Mouse (Mus musculus) stomach, embryonic 15.5 days (tissue): Measurements from ENCODE around the gene Tubb4b. TPM values are rescaled to one million over a fixed set of nuclear protein-coding genes. Genes with fewer than 3 reads are reported as not detected.

Experiments used
- ATAC-seq: fragments of 200-750 bp; cut with Nextera tagmentation; 2 replicates; pipeline ENCODE4 v1.8.0; 2017; ENCODE audit warnings: low read depth, moderate number of reproducible peaks, moderate TSS enrichment; ENCODE audit not compliant: insufficient read depth, low FRiP score
- H3K27ac ChIP-seq: fragments of 300-500 bp; sonication (generic); 2 replicates; pipeline ENCODE4 v1.5.1; 2015; ENCODE audit warnings: mild to moderate bottlenecking, inconsistent platforms
- H3K27me3 ChIP-seq: fragments of 300-500 bp; sonication (generic); replicated peaks from 2 replicates; pipeline ENCODE4 v1.6.1; 2015; ENCODE audit warnings: inconsistent platforms
- H3K36me3 ChIP-seq: fragments of 300-500 bp; sonication (generic); 2 replicates; pipeline ENCODE4 v1.6.1; 2015; ENCODE audit warnings: inconsistent platforms
- H3K4me1 ChIP-seq: fragments of 300-500 bp; sonication (generic); 2 replicates; pipeline ENCODE4 v1.6.1; 2015; ENCODE audit warnings: inconsistent platforms
- H3K4me2 ChIP-seq: fragments of 300-500 bp; sonication (generic); 2 replicates; pipeline ENCODE4 v1.6.1; 2015; ENCODE audit warnings: mild to moderate bottlenecking, inconsistent platforms
- H3K4me3 ChIP-seq: fragments of 300-500 bp; sonication (generic); replicated peaks from 2 replicates; pipeline ENCODE4 v1.5.1; 2015; ENCODE audit warnings: inconsistent platforms
- H3K9ac ChIP-seq: fragments of 300-500 bp; sonication (generic); 2 replicates; pipeline ENCODE4 v1.6.1; 2015; ENCODE audit warnings: inconsistent platforms
- H3K9me3 ChIP-seq: fragments of 300-500 bp; sonication (generic); 2 replicates; pipeline ENCODE4 v1.6.1; 2016; ENCODE audit warnings: inconsistent platforms
- WGBS: fragments of 180-500 bp; shearing (Covaris S2); methylation state at CpG from one replicate; pipeline ENCODE4 v1.1.7; 2015; 5-methylcytosine and 5-hydroxymethylcytosine counted together
- polyA plus RNA-seq: library from polyadenylated mRNA; unstranded; fragments of >200 nt; fragmentation: Nextera tagmentation; extraction: Ambion mirVana; gene quantifications from 2 replicates; pipeline ENCODE4 v1.2.1, GENCODE M21; 2015

Gene Tubb4b
- polyA plus RNA-seq, 1 experiment from 2014 or later = 607 TPM

- Histone ChIP-seq H3K4me3 (no peak within 1 kb of the TSS), H3K27me3 (no peaks in the 10 kb centered on the region), H3K36me3 (no peaks in the 10 kb centered on the region), H3K27ac (no peak within 1 kb of the TSS), H3K4me1 (peaks cover 4% of the 10 kb centered on the region), H3K9me3 (no peaks in the 10 kb centered on the region), H3K4me2 (no peak within 1 kb of the TSS), H3K9ac (no peak within 1 kb of the TSS)
- ATAC-seq = no peak
Observed at GRCm38 (mm10) chr2:25218445-25218844, 6.1 kb downstream of the Tubb4b start, which contains the start of gene Fam166a. Fam166a (plus strand) TSS chr2:25218745.

GRCm38 (mm10) chr2:25217666-25218065 lies 6.8 kb downstream of the Tubb4b start:
- Histone ChIP-seq H3K4me1 (no peaks in the 10 kb centered on the region), H3K9ac (no peak overlapping the region), H3K36me3 (no peaks in the 10 kb centered on the region), H3K9me3 (no peaks in the 10 kb centered on the region), H3K4me3 (no peak overlapping the region), H3K27me3 (no peaks in the 10 kb centered on the region), H3K4me2 (no peak overlapping the region), H3K27ac (no peak overlapping the region)
- ATAC-seq = no peak
- 68% methylated on average over 2 of the region's 2 CpGs for WGBS

GRCm38 (mm10) chr2:25214444-25214843 lies 10.1 kb downstream of the Tubb4b start, which contains the start of gene Stpg3:
Stpg3 (minus strand) TSS chr2:25214637.
- ATAC-seq = no peak

GRCm38 (mm10) chr2:25213266-25213865 lies 11.1 kb downstream of the Tubb4b start:
- ATAC-seq = no peak
- 59% methylated on average over 23 of the region's 23 CpGs for WGBS
- Histone ChIP-seq H3K36me3 (no peaks in the 10 kb centered on the region), H3K4me2 (no peak overlapping the region), H3K4me1 (peaks cover 16% of the 10 kb centered on the region), H3K4me3 (no peak overlapping the region), H3K27ac (no peak overlapping the region), H3K9ac (no peak overlapping the region), H3K27me3 (no peaks in the 10 kb centered on the region), H3K9me3 (no peaks in the 10 kb centered on the region)

More at GRCm38 (mm10) chr2:25214444-25214843, 10.1 kb downstream of the Tubb4b start, which contains the start of gene Stpg3:
- Histone ChIP-seq H3K27ac (no peak within 1 kb of the TSS), H3K9ac (no peak within 1 kb of the TSS), H3K27me3 (no peaks in the 10 kb centered on the region), H3K4me3 (no peak within 1 kb of the TSS), H3K36me3 (no peaks in the 10 kb centered on the region), H3K4me2 (no peak within 1 kb of the TSS), H3K9me3 (no peaks in the 10 kb centered on the region), H3K4me1 (peaks cover 10% of the 10 kb centered on the region)
- 60% methylated on average over 3 of the region's 3 CpGs for WGBS

GRCm38 (mm10) chr2:25211121-25211670 lies 13.3 kb downstream of the Tubb4b start, which contains the start of gene Nelfb:
Nelfb (minus strand) TSS chr2:25211489.
- under 1% methylated on average over 44 of the region's 44 CpGs for WGBS
- peaks cover 16% of the 10 kb centered on the region for H3K4me1 ChIP-seq
- H3K27ac ChIP-seq = peak within 1 kb of the TSS; percentile 85
- peak; percentile 89 for ATAC-seq
- H3K9me3 ChIP-seq = no peaks in the 10 kb centered on the region
- peak within 1 kb of the TSS; percentile 84 for H3K4me3 ChIP-seq
- H3K4me2 ChIP-seq = peak within 1 kb of the TSS; percentile 87
- H3K9ac ChIP-seq = peak within 1 kb of the TSS; percentile 91
- no peaks in the 10 kb centered on the region for H3K27me3 ChIP-seq
- H3K36me3 ChIP-seq = peaks cover 5% of the 10 kb centered on the region; the same call in 1 of the 2 replicates

- peak overlapping the region; percentile 84 for H3K4me3 ChIP-seq
- H3K9ac ChIP-seq = peak overlapping the region; percentile 91
- peaks cover 16% of the 10 kb centered on the region for H3K4me1 ChIP-seq
- peak overlapping the region; percentile 85 for H3K27ac ChIP-seq
- H3K4me2 ChIP-seq = peak overlapping the region; percentile 87
- H3K27me3 ChIP-seq = no peaks in the 10 kb centered on the region
- H3K36me3 ChIP-seq = peaks cover 10% of the 10 kb centered on the region; the same call in 1 of the 2 replicates
- ATAC-seq = no peak
- WGBS = under 1% methylated on average over 24 of the region's 24 CpGs
- no peaks in the 10 kb centered on the region for H3K9me3 ChIP-seq
Observed at GRCm38 (mm10) chr2:25210686-25211085, 13.8 kb downstream of the Tubb4b start.

- Histone ChIP-seq H3K9me3 (no peaks in the 10 kb centered on the region), H3K9ac (no peak overlapping the region), H3K36me3 (peaks cover 39% of the 10 kb centered on the region), H3K27ac (no peak overlapping the region), H3K27me3 (no peaks in the 10 kb centered on the region), H3K4me3 (no peak overlapping the region), H3K4me2 (no peak overlapping the region), H3K4me1 (peaks cover 16% of the 10 kb centered on the region)
- 81% methylated on average over 1 of the region's 1 CpGs for WGBS
- ATAC-seq = no peak
Observed at GRCm38 (mm10) chr2:25207593-25207992, 16.9 kb downstream of the Tubb4b start.

- Histone ChIP-seq H3K4me2 (no peak overlapping the region), H3K4me3 (no peak overlapping the region), H3K27ac (no peak overlapping the region), H3K9ac (no peak overlapping the region), H3K4me1 (0 out of 2 replicates have a peak, but pooled peaks cover under 1% of the 10 kb centered on the region), H3K9me3 (no peaks in the 10 kb centered on the region), H3K27me3 (no peaks in the 10 kb centered on the region), H3K36me3 (peaks cover 69% of the 10 kb centered on the region)
- 58% methylated on average over 4 of the region's 4 CpGs for WGBS
- ATAC-seq = 0 out of 2 replicates have a peak, but pooled peaks have one; percentile 16
Observed at GRCm38 (mm10) chr2:25203631-25204214, 20.8 kb downstream of the Tubb4b start.

GRCm38 (mm10) chr2:25200631-25201030 lies 23.9 kb downstream of the Tubb4b start:
- Histone ChIP-seq H3K4me3 (no peak overlapping the region), H3K36me3 (peaks cover 58% of the 10 kb centered on the region), H3K9me3 (no peaks in the 10 kb centered on the region), H3K4me2 (no peak overlapping the region), H3K27ac (no peak overlapping the region), H3K9ac (no peak overlapping the region), H3K27me3 (no peaks in the 10 kb centered on the region), H3K4me1 (0 out of 2 replicates have a peak, but pooled peaks cover 3% of the 10 kb centered on the region)
- no peak for ATAC-seq
- WGBS = 90% methylated on average over 2 of the region's 2 CpGs

- no peak for ATAC-seq
- no peaks in the 10 kb centered on the region for H3K9me3 ChIP-seq
- no peak overlapping the region for H3K4me2 ChIP-seq
- H3K4me3 ChIP-seq = no peak overlapping the region
- H3K36me3 ChIP-seq = peaks cover 34% of the 10 kb centered on the region
- H3K4me1 ChIP-seq = peaks cover 29% of the 10 kb centered on the region
- no peak overlapping the region for H3K9ac ChIP-seq
- 0 out of 2 replicates have a peak overlapping the region, but pooled peaks have one; percentile 90 for H3K27ac ChIP-seq
- 0 out of 2 replicates have a peak, but pooled peaks cover 4% of the 10 kb centered on the region for H3K27me3 ChIP-seq
Observed at GRCm38 (mm10) chr2:25197946-25198345, 26.6 kb downstream of the Tubb4b start.

- H3K27ac ChIP-seq = peak overlapping the region; percentile 90
- peak overlapping the region; percentile 66 for H3K4me2 ChIP-seq
- 22% methylated on average over 2 of the region's 2 CpGs for WGBS
- H3K27me3 ChIP-seq = 0 out of 2 replicates have a peak, but pooled peaks cover 4% of the 10 kb centered on the region
- ATAC-seq = no peak
- peaks cover 26% of the 10 kb centered on the region for H3K36me3 ChIP-seq
- no peaks in the 10 kb centered on the region for H3K9me3 ChIP-seq
- peaks cover 29% of the 10 kb centered on the region for H3K4me1 ChIP-seq
- 0 out of 2 replicates have a peak overlapping the region, but pooled peaks have one; percentile 4 for H3K9ac ChIP-seq
- H3K4me3 ChIP-seq = peak overlapping the region; percentile 43; the same call in 1 of the 2 replicates
Observed at GRCm38 (mm10) chr2:25197191-25197590, 27.3 kb downstream of the Tubb4b start.
